Mouse (Mus musculus) heart, adult 18-20 months (tissue): ENCODE data around the gene Gm21964. TPM values are rescaled to one million over a fixed set of nuclear protein-coding genes. Genes with fewer than 3 reads are reported as not detected.
A peak's percentile ranks its signal among the peaks of the same experiment; 100 is the strongest.

ENCODE experiments used
- DNase-seq, 2 experiments: peaks; one replicate each; pipeline ENCODE4 v3.0.0; 2021 to 2022; ENCODE audit warnings: mixed read lengths in 1 of 2
- long read RNA-seq, 2 experiments: library from polyadenylated mRNA; stranded (forward); transcript quantifications; one replicate each; pipeline ENCODE4 v2.0.0; 2021
- total RNA-seq, 2 experiments: library from RNA; stranded (reverse); gene quantifications; 2 replicates each; pipeline ENCODE4 v1.2.3; 2021

The Gm21964 gene
- total RNA-seq = not detected
- long read RNA-seq, experiment 1 = 0 reads
- long read RNA-seq, experiment 2 = 0 reads

- DNase-seq = no peak
These were observed at the start of gene Gm21964 for GRCm38 (mm10) chr8:110100907-110101306. TSS of gene Gm21964 (plus strand) at chr8:110101207.

DNA sequence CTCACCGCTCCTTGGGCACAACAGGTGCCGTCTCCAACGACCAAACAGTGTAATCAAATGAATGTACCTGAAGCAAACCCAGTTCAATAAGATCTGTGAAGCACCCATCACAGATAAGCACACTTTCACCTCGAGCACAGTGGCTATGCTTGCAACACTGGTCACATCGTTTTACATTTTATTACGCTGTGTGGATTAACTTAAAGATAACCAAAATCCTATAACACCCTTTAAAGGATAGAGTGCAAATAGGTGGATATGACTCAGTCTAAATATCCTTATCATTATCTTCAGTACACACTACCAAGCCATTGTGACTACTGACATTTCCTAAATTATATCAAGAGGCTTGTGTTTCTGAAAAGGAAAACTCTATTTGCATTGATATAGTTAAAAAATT, 49.8 kb upstream of the Gm21964 start:
- DNase-seq = no peak

DNA sequence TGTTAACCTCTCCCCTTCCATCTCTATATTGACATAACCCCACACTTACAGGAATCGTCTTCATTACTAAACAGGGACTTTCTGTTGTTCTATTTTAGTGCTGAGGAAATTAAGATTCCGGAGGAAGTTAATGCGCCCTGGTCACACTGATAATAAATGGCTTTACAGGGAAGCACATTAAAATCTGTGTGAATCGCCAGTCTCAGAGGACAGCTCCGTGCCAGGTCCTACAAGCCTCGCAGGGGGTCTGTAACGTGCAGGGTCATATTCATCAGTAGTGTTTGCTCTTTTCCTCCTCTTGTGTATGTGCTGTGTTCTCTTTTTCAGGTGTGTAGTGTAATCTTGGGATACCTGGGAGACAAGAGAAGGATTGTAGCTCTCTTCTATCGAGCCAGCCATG, 42.8 kb upstream of the Gm21964 start:
- no peak for DNase-seq

DNA sequence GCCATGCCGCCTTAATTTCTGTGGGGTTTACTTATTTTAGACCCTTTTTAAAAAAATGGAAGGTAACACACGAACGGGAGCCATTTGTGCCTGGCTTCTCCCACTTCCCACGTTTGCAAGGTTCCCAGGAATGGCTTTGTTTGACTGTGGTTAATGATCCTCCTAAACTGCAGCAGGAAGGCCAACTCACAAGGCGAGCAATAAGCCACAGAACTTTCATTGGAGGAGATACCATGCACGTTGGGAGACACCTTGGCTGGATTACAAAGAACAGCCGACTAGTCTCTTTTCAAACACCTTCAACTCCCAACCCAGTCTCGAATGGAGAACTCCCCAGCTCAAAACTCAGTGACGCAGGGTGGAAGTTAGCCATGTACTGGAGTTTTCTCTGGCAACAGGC, 36.8 kb upstream of the Gm21964 start:
- no peak for DNase-seq

- DNase-seq = no peak
These were observed 36.2 kb upstream of the Gm21964 start for GRCm38 (mm10) chr8:110064606-110065365.

DNA sequence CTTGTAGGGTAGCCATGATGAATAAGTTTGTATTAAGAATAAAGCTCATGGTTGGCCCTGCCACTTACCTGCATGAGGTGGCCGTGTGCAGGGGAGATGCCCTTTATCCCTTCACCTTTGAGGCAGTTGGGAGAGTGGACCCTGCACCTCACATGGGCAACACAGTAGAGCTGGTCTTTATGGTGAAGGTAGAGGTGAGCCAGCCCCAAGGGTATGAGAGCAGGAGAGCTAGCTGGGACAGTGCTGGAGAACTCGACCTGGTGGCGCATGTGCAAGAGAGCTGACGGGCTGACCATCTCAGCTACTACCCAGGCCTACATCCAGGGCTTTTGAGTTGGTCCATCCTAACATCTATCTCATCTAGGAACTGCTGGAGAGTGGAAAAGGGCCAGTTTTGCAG, 35.3 kb upstream of the Gm21964 start:
- DNase-seq = no peak

GRCm38 (mm10) chr8:110069706-110070105, 31.3 kb upstream of the Gm21964 start:
- DNase-seq = no peak

- DNase-seq = peak; percentile 24 to 72
These were observed 29.4 kb upstream of the Gm21964 start for GRCm38 (mm10) chr8:110071600-110071999.

- DNase-seq = no peak
These were observed 26.5 kb upstream of the Gm21964 start for GRCm38 (mm10) chr8:110074496-110074895.

DNA sequence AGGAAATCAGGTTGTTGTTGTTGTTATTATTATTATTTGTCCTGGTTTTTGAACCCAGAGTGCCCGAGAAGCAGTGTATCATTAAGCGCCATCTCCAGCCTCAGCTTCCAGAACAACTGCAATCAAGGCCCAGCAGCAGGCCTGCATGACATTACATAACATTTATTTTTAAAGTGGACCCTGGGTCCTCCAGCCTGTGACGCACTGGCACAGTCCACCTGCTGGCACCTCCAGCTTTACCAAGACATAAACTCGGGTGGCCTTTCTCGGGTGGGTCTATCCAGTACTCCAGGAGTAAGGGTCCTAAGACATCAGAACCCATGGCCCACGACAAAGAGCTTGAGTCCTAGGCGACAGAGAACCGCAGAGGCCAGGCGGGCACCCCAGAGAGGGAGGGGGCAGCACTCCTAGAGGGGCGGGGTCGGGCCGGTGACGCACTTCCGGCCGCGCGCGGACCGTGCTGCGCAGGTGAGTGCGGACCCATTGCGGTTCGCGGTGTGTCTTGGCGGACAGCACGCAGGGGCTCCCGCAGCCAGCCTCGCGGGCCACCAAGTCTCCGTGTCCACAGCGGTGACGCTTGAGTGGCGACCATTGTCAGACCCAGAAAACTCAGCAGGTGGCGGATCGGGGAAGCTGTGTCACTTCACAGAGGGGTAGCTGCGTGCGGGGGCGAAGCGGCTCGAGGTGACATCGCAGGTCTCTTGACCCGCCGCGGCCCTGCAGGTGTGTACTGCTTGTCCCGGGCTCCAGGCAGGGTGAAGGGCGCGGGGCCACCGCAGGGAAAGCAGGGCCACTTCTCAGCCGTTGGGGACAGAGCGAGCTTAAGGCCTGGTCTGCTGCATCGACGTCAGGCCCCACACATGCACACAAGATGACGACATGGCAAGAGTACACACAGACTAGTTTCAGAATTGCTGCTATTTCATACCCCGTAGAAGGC, 21.5 kb upstream of the Gm21964 start, which contains the start of gene Zfp612:
Zfp612 (plus strand) TSS at position 465 of the 940 bp plus-strand sequence.
- peak; percentile 48 to 57 for DNase-seq

GRCm38 (mm10) chr8:110082416-110083105, 18.4 kb upstream of the Gm21964 start:
- DNase-seq = no peak

DNA sequence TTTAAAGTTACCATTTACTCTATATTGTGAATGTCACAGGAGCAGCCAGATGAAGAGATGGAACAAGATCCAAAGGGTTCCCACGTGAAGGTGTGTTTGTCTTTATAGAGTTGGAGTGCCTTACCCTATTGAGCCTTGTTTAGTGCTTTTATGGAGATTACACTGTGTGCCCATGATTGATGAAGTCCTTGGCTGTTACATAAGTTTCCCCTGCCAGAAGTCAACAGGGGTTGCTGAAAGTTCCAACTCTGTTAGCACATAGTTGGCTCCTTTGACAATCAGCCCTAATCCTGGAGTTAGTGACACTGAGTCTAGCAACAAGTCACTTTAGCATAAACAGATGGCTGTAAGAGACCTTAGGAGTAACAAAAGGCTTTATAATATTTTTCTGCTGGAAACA, 9.1 kb upstream of the Gm21964 start:
- DNase-seq = peak; percentile 17 to 39

DNA sequence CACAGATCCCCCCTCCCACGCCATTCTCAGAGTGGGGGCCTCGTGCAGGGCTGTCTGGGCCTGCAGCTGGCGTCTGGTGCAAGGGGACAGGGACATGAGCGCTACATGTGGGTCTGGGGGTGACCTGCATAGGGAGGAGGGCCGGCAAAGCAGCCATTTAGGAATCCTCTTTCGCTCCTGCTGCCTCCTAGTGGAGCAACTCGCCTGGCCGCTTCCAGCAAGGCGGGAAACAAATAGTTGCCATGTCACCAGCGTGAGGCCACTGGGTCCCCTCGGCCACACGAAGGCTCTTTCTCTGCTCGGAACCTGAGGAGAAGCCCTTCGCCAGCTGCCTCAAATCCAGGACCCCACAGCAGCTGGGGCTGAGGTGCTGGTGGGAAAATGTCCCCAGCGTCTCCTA, 669 bp downstream of the Gm21964 start:
- no peak for DNase-seq

GRCm38 (mm10) chr8:110102653-110103052, 1.6 kb downstream of the Gm21964 start, which contains the start of gene Gm17720:
TSS of gene Gm17720 (minus strand) at chr8:110102753.
- DNase-seq = no peak

DNA sequence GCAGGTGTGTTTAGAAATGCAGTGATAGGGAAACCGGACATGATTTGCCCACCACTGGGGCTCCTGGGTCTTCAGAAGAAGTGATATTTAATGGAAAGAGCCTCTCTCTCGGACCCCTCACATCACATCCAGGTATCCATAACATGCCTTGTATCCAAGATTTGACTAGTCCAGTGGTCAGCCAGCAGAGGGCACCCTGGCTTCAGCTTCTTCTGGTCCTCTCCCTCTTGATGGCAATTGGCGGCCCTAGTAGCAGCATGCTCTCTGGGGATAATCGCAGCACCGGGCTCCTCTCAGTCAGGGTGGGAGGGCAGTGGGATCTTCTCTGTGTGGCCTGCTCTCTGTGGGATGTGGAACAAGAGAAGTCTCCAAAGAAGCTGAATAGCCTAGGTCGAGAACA, 18.7 kb downstream of the Gm21964 start:
- DNase-seq = peak in 1 of 2 experiments; percentile 8

DNA sequence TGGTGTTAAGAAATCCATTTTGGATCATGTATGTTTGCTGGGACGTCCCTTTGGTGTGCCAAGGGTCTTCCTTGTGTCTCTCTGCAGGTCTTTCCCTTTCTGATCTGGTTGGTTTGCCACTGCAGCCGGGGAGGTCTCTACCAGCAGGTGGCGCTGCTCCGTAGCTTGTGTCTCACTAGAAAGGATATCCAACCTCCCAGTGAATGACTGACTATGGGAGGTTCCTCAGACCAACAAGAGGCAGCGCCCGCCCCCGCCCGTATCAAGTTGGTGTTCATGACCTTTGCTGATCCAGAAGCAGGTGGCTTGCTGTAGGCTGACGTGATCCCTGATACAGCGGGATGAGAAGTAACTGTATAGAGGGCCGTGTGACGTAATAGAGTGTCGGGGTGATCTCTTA, 29.5 kb downstream of the Gm21964 start:
- DNase-seq = peak; percentile 31 to 83

GRCm38 (mm10) chr8:110134236-110134635, 33.2 kb downstream of the Gm21964 start:
- DNase-seq = no peak

- no peak for DNase-seq
These were observed 34.5 kb downstream of the Gm21964 start for GRCm38 (mm10) chr8:110135515-110135914.

DNA sequence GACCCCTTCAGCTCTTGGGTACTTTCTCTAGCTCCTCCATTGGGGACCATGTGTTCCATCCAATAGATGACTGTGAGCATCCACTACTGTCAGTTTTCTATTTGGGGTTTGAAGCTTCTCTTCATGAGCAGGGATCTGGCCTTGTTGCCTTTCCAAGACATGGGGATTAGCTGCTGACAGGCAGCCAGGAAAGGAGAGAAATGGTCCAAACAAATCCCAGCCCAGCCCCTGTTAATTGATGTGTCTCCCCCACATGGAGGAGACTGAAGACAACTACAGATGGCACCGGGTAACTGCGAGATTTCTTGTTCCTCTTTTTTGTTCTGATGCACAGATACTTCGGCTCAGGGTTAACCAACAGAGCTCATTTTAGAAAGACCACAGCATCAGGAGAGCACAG, 39.1 kb downstream of the Gm21964 start:
- no peak for DNase-seq

- no peak for DNase-seq
These were observed 39.8 kb downstream of the Gm21964 start for GRCm38 (mm10) chr8:110140770-110141169.

DNA sequence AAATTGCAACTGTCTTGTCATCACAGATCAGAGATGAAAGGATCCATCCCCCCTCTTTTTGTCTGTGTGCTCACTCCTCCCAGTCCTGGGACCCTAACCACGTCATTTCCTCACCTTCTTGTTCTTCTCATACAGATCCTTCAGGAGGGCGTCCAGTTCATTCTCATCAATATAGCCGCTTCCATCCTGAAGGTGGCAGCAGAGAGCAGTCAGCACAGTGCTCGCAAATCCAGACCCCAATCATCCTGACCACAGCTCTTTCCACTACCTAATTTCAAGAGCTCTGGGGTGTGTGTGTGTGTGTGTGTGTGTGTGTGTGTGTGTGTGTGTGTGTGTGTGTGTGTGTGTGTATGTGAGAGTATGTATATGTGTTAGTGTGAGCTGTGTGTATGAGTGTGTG, 44.5 kb downstream of the Gm21964 start:
- peak; percentile 20 to 70 for DNase-seq

DNA sequence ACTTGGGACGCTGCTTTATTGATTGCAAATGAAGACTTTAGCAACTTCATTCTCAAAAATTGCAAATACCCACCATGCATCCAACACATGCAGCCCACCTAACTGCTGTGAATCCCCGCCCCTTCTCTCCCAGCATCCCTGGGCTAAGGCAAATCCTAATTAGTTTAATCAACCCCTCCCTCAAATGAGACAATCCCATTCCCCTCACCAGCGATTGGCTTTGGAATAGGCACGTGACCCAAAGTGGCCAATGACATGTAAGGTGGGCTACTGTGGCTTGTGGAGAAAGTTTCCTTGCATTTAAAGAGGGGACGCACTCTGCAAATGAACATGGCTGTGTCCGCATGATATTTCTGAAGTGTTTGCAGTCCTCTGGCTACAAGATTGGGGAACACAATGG, 51.9 kb downstream of the Gm21964 start:
- no peak for DNase-seq
